Mouse (Mus musculus): ENCODE measurements around the gene Gpx7.
"Not testable (repeated sequence)": the region's sequence is repeated elsewhere in the genome, so short reads cannot be mapped to it uniquely, and the experiment has no call there.

The Gpx7 gene

DNA sequence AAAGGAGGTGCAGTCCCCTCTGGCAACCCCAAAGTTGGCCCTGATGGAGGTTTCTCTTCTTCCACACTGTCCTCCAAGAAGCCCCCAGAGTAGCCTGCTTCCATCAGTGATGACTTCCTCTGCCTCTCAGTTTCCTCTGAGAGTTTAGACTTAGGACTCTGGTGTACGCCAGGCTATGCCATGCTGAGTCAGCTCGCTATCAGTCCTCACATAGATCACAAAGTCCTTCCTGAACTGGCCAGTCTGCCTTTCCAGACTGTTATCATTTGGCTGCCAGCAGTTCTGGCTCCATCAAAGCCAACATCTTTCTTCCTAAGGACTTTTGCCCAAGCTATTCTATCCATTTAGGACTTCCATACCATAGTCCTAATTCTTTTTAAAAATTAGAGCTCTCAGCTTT, 14.2 kb downstream of the Gpx7 start:
- no peak for DNase-seq (ENCODE audit: extremely low read depth, low read depth, low spot score)

DNA sequence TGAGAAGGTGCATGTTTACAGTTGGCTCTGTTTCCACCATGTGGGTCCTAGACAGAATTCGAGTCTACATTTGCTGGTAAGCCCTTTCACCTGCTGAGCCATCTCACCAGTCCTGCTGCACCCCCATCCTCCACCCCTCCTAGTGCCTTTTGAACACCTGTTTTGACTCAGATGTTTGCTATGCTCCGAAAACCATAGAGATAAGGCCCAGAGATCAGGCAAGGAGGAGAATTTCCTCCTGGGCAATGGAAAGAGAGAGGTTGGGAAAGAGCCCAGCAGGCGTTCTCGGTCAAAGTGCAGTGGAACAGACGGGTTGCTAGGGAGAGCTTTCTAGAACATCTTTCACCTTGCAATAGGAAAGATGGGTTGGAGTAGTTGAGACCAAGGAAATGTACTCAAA, 15.6 kb downstream of the Gpx7 start:
- DNase-seq (ENCODE audit: extremely low read depth, low read depth, low spot score): no peak

DNA sequence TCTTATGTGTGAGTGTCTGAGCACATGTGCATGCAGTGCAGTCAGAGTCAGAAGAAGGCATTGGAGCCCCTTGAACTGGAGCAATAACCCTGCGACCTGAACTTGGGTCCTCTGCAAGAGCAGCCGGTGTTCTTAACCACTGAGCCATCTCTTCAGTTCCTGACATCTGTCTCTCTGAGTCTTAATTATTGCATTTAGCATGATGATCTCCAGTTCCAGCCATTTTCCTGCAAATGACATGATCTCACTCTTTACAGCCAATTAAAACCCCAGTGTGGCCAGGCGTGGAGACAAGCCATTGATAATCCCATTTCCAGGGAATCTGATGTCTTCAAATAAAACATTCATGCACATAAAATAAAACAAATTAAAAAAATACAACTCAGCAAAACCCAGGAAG, 18.0 kb downstream of the Gpx7 start:
- DNase-seq (ENCODE audit: extremely low read depth, low read depth, low spot score): no peak

DNA sequence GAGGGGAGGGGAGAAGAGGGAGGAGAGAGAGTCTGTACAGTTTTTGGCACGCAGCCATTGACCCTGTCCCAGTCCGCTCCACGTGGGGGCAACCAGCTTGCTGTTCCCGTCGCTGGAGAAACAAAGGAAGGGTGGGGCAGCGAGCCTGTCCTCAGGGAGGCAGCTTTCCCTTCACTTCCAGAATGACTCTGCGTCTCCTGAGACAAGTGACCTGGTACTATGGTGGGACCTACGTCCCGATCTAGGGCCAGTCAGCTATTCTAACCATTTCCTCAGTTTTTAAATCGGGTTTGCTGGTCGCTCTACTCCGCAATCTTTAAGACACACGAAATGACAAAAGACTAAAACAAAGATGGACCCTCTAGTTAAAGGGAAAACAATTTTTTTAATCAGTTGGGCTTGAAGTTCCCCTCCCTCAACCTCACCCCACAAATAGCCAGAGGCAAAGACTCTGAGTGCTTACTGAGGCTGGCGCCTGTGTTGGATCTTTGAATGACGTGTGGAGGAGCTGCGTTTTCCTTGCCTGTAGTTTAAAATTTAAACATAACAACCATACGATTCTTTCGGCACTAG, 19.0 kb downstream of the Gpx7 start:
- no peak for DNase-seq (ENCODE audit: extremely low read depth, low read depth, low spot score)

- no peak for DNase-seq (ENCODE audit: extremely low read depth, low read depth, low spot score)
Measured at GRCm38 (mm10) chr4:108387106-108387505, 19.7 kb downstream of the Gpx7 start.

GRCm38 (mm10) chr4:108386087-108386486, 20.7 kb downstream of the Gpx7 start:
- no peak for DNase-seq (ENCODE audit: extremely low read depth, low read depth, low spot score)

DNA sequence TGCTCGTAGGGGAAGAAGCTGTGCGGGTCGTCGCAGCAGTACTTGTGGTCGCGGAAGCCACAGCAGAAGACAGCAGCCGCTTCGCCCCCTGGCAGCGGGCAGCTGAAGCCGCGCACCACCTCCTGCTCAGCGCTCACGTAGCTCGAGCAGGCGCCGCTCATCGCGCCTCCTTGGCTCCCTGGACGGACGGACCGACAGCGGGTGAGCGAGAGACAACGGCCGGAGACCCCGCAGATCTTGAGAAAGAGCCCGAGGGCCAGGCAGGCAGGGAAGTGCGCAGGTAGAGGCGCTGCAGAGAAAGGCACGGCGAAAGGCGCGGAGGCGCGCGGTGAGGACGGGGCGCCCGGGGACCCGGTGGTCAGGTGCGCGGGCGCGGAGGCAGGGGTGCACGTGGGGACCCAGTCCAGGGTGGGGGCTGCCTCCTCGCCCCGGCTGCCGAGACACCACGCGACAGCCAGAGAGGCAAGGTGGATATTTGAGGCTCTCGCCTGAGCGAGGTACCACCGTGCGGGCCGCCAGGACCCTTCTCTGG, 23.5 kb downstream of the Gpx7 start, which contains the start of gene Shisal2a:
Gene Shisal2a (minus strand): TSS at position 167 of the 532 bp plus-strand sequence.
- DNase-seq (ENCODE audit: extremely low read depth, low read depth, low spot score): no peak

DNA sequence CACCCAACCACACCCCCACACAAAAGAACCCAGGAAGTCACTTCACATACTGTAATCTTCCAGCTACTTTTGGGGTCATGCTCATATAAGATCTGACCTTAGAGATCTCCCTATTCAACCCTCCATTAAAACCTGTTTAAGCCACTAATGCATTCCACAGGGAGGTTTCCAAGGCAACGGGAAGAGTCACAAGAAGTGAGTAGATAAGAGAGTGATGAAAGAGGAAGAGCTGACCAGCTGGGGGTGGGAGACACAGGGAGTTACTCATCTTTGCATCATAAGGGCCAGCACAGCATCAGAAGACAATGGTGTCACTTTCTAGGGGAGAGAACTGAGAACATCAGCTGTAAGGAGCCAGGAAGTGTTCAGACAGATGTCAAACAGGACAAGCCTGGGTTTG, 26.6 kb downstream of the Gpx7 start:
- DNase-seq (ENCODE audit: extremely low read depth, low read depth, low spot score): no peak

DNA sequence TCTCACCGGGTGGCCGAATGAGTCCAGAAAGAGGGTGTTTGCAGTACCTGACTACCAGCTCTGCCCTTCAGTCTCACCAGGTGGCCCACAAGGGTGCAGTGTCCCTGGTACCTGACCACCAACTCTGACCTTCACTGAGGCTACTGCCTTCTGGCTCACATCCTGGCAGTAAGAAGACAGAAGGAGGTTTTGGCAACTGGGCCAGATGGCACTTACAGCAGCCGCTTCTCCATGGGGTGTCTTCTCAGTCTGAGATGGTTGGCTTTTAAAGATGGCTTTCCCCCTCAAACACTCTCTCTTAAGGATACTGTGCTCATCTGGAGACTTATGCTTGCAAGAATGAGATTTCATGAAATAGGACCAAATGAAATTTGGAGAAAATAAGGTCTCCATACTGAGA, 27.3 kb downstream of the Gpx7 start:
- no peak for DNase-seq (ENCODE audit: extremely low read depth, low read depth, low spot score)

DNA sequence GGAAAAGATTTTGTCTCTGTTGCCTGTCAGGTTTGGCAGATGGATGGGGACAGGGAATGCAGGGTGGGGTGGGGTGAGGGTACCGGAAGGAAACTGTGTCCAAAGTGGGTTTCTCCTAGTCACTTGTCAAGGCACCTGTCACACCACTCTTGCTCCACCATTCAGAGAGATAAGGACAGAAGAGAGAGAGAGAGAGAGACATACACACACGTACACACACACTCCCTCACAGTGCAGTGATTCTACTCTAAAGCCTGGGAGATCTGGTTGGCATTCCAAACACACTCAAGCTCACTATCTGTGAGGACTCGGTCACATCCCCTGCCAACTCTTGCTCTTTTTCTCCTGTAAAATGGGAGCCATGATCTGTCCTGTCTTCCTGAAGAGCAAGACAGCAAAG, 34.6 kb downstream of the Gpx7 start:
- DNase-seq (ENCODE audit: extremely low read depth, low read depth, low spot score): no peak

DNA sequence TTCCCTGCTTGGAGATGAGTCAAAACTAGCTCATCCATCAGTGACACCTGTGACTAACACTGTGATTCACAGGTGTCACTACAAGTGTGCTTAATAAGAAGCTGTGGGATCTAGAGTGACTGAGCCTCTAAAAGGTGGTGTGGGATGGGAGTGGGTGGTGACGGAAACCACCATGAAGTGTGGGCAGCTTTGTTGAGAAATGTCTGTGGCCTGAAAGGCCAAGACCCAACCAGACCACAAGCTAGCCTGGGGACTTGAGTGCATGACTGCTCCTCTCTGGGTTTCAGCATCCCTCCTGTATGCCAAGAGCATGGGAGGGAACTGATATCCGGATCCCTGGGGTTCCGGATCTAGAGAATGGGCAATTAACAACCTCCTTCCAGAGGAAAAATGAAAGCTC, 35.3 kb downstream of the Gpx7 start:
- DNase-seq (ENCODE audit: extremely low read depth, low read depth, low spot score): no peak

GRCm38 (mm10) chr4:108370409-108370808, 36.4 kb downstream of the Gpx7 start:
- no peak for DNase-seq (ENCODE audit: extremely low read depth, low read depth, low spot score)

DNA sequence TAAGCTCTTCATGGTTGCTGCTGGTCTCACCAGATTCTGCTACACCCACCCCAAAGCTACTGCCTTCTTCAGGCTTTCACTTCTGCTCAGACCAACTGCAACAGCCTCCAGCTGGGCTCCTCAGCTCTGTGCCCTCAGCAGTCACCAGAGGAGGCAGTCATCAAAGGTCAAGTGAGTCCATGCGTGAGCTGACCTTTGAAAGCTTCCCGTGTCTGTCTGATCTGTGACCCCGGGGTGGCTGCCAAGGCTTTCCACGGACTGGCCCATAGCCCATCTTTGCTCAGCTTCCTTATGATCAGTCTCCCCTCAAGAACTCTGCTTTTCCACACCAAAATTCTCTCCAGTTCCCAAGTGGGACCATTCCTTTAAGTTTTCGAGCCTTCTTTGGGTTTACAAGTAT, 37.5 kb downstream of the Gpx7 start:
- no peak for DNase-seq (ENCODE audit: extremely low read depth, low read depth, low spot score)

GRCm38 (mm10) chr4:108364111-108364476, 42.7 kb downstream of the Gpx7 start:
- no peak for DNase-seq (ENCODE audit: extremely low read depth, low read depth, low spot score)

DNA sequence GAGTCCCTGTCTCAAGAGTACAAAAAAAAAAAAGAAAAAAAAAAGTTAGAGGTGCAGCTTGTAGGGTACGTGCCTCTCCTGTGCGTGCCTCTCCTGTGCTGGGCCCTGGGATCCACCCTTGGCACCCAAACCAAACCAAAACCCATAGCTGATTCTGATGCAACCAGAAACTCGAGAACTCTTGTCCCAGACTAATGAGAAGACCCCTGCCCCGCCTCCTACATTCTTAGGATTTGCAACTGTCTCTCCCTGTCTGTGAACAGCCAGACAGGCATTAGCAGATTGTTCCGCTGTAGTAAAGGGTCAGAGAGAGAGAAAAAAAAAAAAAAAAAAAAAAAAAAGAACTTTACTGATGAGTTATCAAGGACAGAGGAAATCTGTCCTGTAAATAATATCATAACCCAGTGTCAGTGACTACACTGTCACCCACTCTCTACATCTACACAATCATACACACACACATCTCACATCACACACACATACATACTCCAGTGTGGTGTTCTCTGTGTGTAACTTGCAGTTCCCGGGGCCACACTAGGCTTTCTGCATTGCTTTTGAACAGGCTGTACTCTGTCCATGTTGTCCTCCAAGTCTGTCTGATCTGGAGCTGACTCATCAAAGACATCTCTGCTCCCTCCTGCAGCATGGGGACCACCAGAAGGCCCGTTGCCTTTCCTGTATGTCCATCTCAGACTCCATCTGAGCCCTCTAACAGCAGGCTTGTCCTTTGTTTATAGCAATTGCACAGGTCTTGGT, 43.2 kb downstream of the Gpx7 start:
- DNase-seq (ENCODE audit: extremely low read depth, low read depth, low spot score): no peak

DNA sequence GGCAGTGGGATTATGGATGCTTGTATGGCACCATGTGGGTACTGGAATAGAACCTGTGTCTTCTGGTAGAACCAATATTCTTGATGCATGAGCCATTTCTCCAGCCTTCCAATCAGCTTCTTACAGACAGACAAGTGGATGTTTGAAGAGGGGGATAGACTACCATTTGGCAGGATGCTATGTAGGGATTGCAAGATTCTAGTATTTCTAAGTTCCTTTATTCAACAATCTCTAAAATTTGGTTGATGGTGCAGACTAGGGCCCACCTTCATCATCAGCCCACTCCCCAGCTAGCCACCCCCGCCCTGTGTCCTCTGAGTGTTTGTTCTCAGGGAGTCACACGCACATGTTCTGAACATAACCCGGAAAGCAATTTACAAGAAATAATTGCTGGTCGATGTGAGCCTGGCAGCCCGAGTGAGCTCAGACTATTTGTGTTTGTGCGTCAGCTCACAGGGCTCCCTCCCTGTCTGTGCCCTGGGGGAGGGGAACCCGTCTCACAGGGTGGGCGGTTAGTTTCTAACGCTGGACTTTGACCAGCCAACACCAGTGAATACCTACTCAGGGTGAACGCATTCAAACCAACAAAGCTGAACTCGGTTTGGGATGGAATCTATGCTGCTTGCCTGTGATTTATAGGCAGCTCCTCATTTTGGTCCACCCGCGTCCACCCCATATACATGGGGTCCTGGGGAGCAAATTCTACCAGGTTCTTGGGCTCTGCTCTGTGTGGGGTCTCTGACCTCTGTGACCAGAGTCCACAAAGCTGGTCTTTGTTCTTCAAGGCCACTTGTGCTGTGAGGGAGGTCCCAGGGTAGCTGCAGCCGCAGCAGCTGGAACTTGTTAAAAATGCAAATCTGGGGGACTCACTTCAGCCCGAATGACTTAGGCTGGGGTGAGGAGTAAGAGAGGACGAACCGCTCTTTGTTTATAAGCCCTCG, 44.2 kb downstream of the Gpx7 start:
- no peak for DNase-seq (ENCODE audit: extremely low read depth, low read depth, low spot score)

DNA sequence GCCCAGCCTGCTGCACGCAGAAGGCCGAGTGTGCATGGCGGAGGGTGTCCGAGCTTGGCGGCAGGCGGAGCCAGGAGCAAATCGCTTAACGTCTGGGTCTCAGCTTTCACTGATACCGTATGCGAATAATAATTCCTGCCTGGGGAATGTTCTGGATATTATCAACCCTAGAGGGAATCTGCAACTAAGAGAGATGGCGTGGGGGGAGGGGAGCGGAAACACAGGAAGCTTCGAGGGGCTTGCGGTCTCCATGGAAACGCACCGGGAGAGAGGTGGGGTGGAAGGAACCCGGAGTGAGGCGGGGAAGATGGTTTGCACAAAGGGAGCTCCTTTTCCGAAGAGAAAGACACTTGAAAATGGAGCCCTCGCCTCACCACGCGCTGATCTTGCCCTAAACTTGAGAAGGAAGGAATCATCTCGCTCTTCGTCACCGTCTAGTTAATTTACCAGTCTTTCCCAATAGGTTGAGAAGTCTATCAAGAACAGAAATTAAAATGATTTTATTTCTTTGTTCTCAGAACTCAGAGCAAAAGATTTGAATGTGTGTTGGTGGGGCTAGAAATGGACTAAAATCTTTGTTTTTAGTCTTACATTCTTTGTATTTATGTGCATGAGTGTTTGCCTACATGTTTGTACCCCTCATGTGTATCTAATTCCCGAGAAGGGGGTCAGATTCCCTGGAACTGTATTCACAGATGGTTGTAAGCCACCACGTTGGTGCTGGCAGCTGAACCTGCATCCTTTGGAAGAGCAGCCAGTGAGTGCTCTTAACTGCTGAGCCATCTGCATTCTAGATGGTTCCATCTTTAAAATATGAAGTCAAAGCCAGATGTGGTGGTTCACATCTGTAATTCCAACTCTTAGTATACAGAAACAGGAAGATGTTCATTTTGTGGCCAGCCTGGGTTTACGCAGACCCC, 46.4 kb downstream of the Gpx7 start:
- no peak for DNase-seq (ENCODE audit: extremely low read depth, low read depth, low spot score)

DNA sequence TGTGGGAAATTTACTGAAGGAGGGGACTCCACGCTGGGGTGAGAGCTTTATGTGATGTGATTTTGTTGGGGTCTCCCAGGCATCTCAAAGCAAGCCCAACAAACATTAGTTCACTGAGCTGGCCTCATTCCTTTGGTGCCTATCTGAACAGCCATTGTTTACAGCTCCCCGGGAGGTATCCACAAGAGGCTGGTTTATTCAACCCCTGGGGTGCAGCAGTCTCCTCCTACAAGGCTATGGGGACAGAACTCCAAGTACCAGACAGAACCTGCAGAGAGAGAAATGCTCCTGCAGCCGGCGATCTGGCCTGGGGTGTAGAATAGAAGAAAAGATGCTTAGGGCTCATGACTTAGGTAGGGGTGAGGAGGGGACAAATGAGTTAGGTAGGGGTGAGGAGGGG, 48.3 kb downstream of the Gpx7 start:
- DNase-seq (ENCODE audit: extremely low read depth, low read depth, low spot score): no peak

- no peak for DNase-seq (ENCODE audit: extremely low read depth, low read depth, low spot score)
Measured at GRCm38 (mm10) chr4:108357458-108357857, 49.3 kb downstream of the Gpx7 start.

- not testable (repeated sequence) for DNase-seq (ENCODE audit: extremely low read depth, low read depth, low spot score)
Measured at GRCm38 (mm10) chr4:108353591-108353990, 53.2 kb downstream of the Gpx7 start.

DNA sequence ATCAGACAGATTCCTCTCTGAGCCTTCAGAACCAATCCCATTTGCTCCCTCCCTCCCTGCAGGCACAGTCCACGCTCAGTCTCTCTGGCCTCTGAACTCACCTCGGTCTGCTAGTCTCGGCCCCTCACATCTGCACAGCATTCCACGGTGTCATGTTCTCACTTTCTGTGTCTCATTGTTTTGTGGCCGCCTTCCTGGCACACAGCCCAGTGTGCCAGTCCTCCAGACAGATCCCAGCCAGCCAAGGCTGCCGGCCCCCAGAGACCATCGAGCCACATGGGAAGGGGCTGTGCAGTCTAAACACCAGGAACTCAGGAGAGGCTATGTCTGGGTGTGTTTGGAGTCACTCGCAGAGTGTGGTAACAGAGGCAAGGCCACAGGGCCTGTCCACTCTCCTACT, 55.9 kb downstream of the Gpx7 start:
- DNase-seq (ENCODE audit: extremely low read depth, low read depth, low spot score): no peak
